Mouse (Mus musculus): Measurements from ENCODE around the gene Cyp2c29.
"Not testable (repeated sequence)": the region's sequence is repeated elsewhere in the genome, so short reads cannot be mapped to it uniquely, and the experiment has no call there.

Cyp2c29 gene

GRCm38 (mm10) chr19:39269105-39269504 lies at the start of gene Cyp2c29:
Cyp2c29 (plus strand) TSS chr19:39269405.
- DNase-seq = not testable (repeated sequence)

GRCm38 (mm10) chr19:39267036-39267435 lies 2.2 kb upstream of the Cyp2c29 start:
- DNase-seq = not testable (repeated sequence)

GRCm38 (mm10) chr19:39282801-39283200 lies 13.6 kb downstream of the Cyp2c29 start:
- no peak for DNase-seq

GRCm38 (mm10) chr19:39285637-39286036 lies 16.4 kb downstream of the Cyp2c29 start:
- no peak for DNase-seq

- no peak for DNase-seq
Measured at GRCm38 (mm10) chr19:39286825-39287224, 17.6 kb downstream of the Cyp2c29 start.

GRCm38 (mm10) chr19:39288978-39289377 lies 19.8 kb downstream of the Cyp2c29 start:
- no peak for DNase-seq

Data from lung, postnatal 10 days (tissue).